Mouse (Mus musculus) large intestine, adult 2 months (tissue): ENCODE results near the gene Coq2. TPM values are rescaled to one million over a fixed set of nuclear protein-coding genes. Genes with fewer than 3 reads are reported as not detected.
A peak's percentile ranks its signal among the peaks of the same experiment; 100 is the strongest.

ENCODE experiments used
- DNase-seq: peaks from one replicate; pipeline ENCODE4 v3.0.0-alpha.2; 2012; ENCODE audit warnings: low read depth, low spot score
- WGBS: fragments of 180-500 bp; shearing (Covaris S2); methylation state at CpG from one replicate; pipeline ENCODE4 v1.1.7; 2018; 5-methylcytosine and 5-hydroxymethylcytosine counted together
- polyA plus RNA-seq: library from polyadenylated mRNA; depleted of rRNA; stranded (reverse); fragments of >200 nt; gene quantifications from 2 replicates; pipeline ENCODE4 v1.2.3, GENCODE M21; 2012

Coq2 gene
- polyA plus RNA-seq, 1 experiment = 46.8 TPM

GRCm38 (mm10) chr5:100666965-100667364 is 8.0 kb downstream of the Coq2 start:
- no peak for DNase-seq
- WGBS = 52% methylated on average over 1 of the region's 1 CpGs

GRCm38 (mm10) chr5:100663854-100664253 is 11.1 kb downstream of the Coq2 start:
- WGBS = 23% methylated on average over 5 of the region's 5 CpGs
- no peak for DNase-seq

- DNase-seq = no peak
Measured at GRCm38 (mm10) chr5:100663011-100663410, 11.9 kb downstream of the Coq2 start.

GRCm38 (mm10) chr5:100658460-100658859 is 16.5 kb downstream of the Coq2 start:
- WGBS = 53% methylated on average over 6 of the region's 6 CpGs
- no peak for DNase-seq

More at GRCm38 (mm10) chr5:100663011-100663410, 11.9 kb downstream of the Coq2 start:
- 83% methylated on average over 6 of the region's 6 CpGs for WGBS

GRCm38 (mm10) chr5:100656352-100656751 is 18.6 kb downstream of the Coq2 start:
- DNase-seq = no peak
- WGBS = 77% methylated on average over 6 of the region's 6 CpGs

- WGBS = 75% methylated on average over 9 of the region's 9 CpGs
- no peak for DNase-seq
Measured at GRCm38 (mm10) chr5:100652327-100652726, 22.6 kb downstream of the Coq2 start.

- DNase-seq = no peak
- WGBS = 75% methylated on average over 10 of the region's 10 CpGs
Measured at GRCm38 (mm10) chr5:100651486-100651885, 23.5 kb downstream of the Coq2 start.

- no peak for DNase-seq
- 56% methylated on average over 7 of the region's 7 CpGs for WGBS
Measured at GRCm38 (mm10) chr5:100650969-100651368, 24.0 kb downstream of the Coq2 start.

GRCm38 (mm10) chr5:100648546-100648945 is 26.4 kb downstream of the Coq2 start:
- no peak for DNase-seq
- 70% methylated on average over 6 of the region's 6 CpGs for WGBS

GRCm38 (mm10) chr5:100648046-100648445 is 26.9 kb downstream of the Coq2 start:
- WGBS = 31% methylated on average over 10 of the region's 10 CpGs

GRCm38 (mm10) chr5:100646558-100646957 is 28.4 kb downstream of the Coq2 start:
- WGBS = 37% methylated on average over 4 of the region's 4 CpGs
- DNase-seq = no peak

More at GRCm38 (mm10) chr5:100648046-100648445, 26.9 kb downstream of the Coq2 start:
- DNase-seq = no peak

- WGBS = 13% methylated on average over 7 of the region's 7 CpGs
- peak; percentile 83 for DNase-seq
Measured at GRCm38 (mm10) chr5:100643991-100644535, 30.9 kb downstream of the Coq2 start.

GRCm38 (mm10) chr5:100643253-100643990 is 31.5 kb downstream of the Coq2 start:
- peak; percentile 85 for DNase-seq
- 16% methylated on average over 12 of the region's 12 CpGs for WGBS

- no peak for DNase-seq
- 86% methylated on average over 5 of the region's 5 CpGs for WGBS
Measured at GRCm38 (mm10) chr5:100642316-100642715, 32.6 kb downstream of the Coq2 start.

GRCm38 (mm10) chr5:100638483-100638882 is 36.5 kb downstream of the Coq2 start:
- 74% methylated on average over 8 of the region's 8 CpGs for WGBS
- DNase-seq = no peak

GRCm38 (mm10) chr5:100636794-100637544 is 38.0 kb downstream of the Coq2 start:
- 36% methylated on average over 8 of the region's 8 CpGs for WGBS
- DNase-seq = no peak

- no peak for DNase-seq
- whole genome bisulfite sequencing = 96% methylated on average over 4 of the region's 4 CpGs
Measured at GRCm38 (mm10) chr5:100635908-100636307, 39.0 kb downstream of the Coq2 start.

- DNase-seq = no peak
Measured at GRCm38 (mm10) chr5:100634885-100635478, 40.0 kb downstream of the Coq2 start.

GRCm38 (mm10) chr5:100632540-100633129 is 42.3 kb downstream of the Coq2 start:
- 28% methylated on average over 8 of the region's 8 CpGs for WGBS
- no peak for DNase-seq

More at GRCm38 (mm10) chr5:100634885-100635478, 40.0 kb downstream of the Coq2 start:
- WGBS = 70% methylated on average over 8 of the region's 8 CpGs

- DNase-seq = no peak
- WGBS = 96% methylated on average over 4 of the region's 4 CpGs
Measured at GRCm38 (mm10) chr5:100628807-100629206, 46.1 kb downstream of the Coq2 start.
